21 mouse cellular contexts compared by ENCODE assay signal in the genomic region with DNA sequence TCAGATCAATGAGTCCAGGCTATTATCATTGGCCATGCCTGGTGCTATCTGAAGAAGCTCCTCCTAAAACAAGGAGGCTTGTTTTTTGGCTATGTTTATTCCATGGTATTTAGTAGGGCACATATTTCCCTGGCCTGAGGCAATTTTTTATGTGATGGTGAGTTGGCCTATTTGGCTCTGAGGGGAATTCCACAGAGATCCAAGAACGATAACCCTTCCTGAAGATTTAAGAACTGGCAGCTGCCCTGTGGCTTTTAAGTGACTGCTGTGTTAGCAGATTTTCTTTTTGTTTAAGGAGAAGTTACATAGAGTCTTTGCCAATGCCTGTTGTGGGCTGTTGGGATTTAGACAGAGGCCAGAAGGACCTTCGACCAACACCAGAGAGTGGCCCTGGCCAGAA.
"Had no signal": no experiment of that assay in that cellular context is flagged by ENCODE, and none has a peak within 500 bp of the region (broad histone marks: within the 10 kb centered on the region; RNA-seq: fewer than 3 reads in every experiment).

No protein-coding gene starts in this region.

- ATAC-seq: liver, embryonic 12.5 days had no signal

- H3K4me3 ChIP-seq: layer of hippocampus, adult 2 months; limb, embryonic 10.5 days; limb, embryonic 13.5 days; liver, embryonic 12.5 days; liver, embryonic 15.5 days; lung, embryonic 15.5 days; neural tube, embryonic 12.5 days; neural tube, embryonic 15.5 days; stomach, embryonic 15.5 days had no signal

- H3K27ac ChIP-seq: layer of hippocampus, adult 2 months; limb, embryonic 10.5 days; limb, embryonic 13.5 days; liver, embryonic 12.5 days; liver, embryonic 15.5 days; lung, embryonic 15.5 days; neural tube, embryonic 12.5 days; neural tube, embryonic 15.5 days; stomach, embryonic 15.5 days had no signal

- DNase-seq: kidney, adult 9 months; kidney, postnatal 14 days; layer of hippocampus, adult 9-11 months; liver; lung, adult 18-20 months; lung, postnatal 10 days; lung, postnatal 36 days; midbrain, embryonic 14.5 days; right cerebral cortex, adult 18-20 months; right cerebral cortex, postnatal 25 days; spleen, adult 18-20 months; thymus, postnatal 25 days had no signal
